Mouse (Mus musculus) testis, adult 2 months (tissue): ENCODE measurements around the gene Elfn1.

Experiments used
- CTCF ChIP-seq: fragments of 200-500 bp; IDR thresholded peaks from 2 replicates; pipeline ENCODE4 v1.5.1; 2012; ENCODE audit warnings: low read depth, mild to moderate bottlenecking, inconsistent platforms, low read length, moderate library complexity; ENCODE audit not compliant: control insufficient read depth, insufficient read depth, insufficient replicate concordance
- POLR2A ChIP-seq: fragments of 200-500 bp; IDR thresholded peaks from 2 replicates; pipeline ENCODE4 v1.6.1; 2012; ENCODE audit warnings: low read depth, mild to moderate bottlenecking, inconsistent platforms, low read length, moderate library complexity; ENCODE audit not compliant: control insufficient read depth

- TF ChIP-seq POLR2A (no peak), CTCF (no peak)
Observed at GRCm38 (mm10) chr5:139910755-139911300, 3.1 kb downstream of the Elfn1 start.
